ENCODE assay signal across 17 mouse cellular contexts in genomic region chr11:100964901-100965542, GRCm38 (mm10). TPM values are rescaled to one million over a fixed set of nuclear protein-coding genes. Genes with fewer than 3 reads are reported as not detected.
DNase-seq lines count a peak whose midpoint lies in the region; ATAC-seq and TF ChIP-seq lines count a peak whose summit lies in the region.
"Had no signal": no experiment of that assay in that cellular context is flagged by ENCODE, and none has a peak within 500 bp of the region (broad histone marks: within the 10 kb centered on the region; RNA-seq: fewer than 3 reads in every experiment).

No protein-coding gene starts in this region.

- H3K36me3 ChIP-seq in embryonic facial prominence, embryonic 13.5 days = no peaks in the 10 kb centered on the region
- no peaks in the 10 kb centered on the region for H3K36me3 ChIP-seq in embryonic facial prominence, embryonic 10.5 days (replicated peaks)
- no peaks in the 10 kb centered on the region for H3K36me3 ChIP-seq in hindbrain, embryonic 10.5 days
- no peaks in the 10 kb centered on the region for H3K36me3 ChIP-seq in hindbrain, postnatal 0 days (ENCODE audit: insufficient read depth, low read length)
- no peaks in the 10 kb centered on the region for H3K36me3 ChIP-seq in midbrain, embryonic 11.5 days (ENCODE audit: control insufficient read depth, insufficient read depth, low read length)
- no peaks in the 10 kb centered on the region for H3K36me3 ChIP-seq in midbrain, embryonic 15.5 days (replicated peaks)

- peak overlapping the region; percentile 51; the same call in 1 of the 2 replicates for H3K27ac ChIP-seq in embryonic facial prominence, embryonic 13.5 days
- H3K27ac ChIP-seq in embryonic facial prominence, embryonic 10.5 days (replicated peaks) = no peak overlapping the region
- peak overlapping the region; percentile 29; the same call in 1 of the 2 replicates for H3K27ac ChIP-seq in hindbrain, embryonic 10.5 days
- no peak overlapping the region for H3K27ac ChIP-seq in hindbrain, postnatal 0 days
- no peak overlapping the region for H3K27ac ChIP-seq in midbrain, embryonic 11.5 days (ENCODE audit: low read depth, low read length)
- no peak overlapping the region for H3K27ac ChIP-seq in midbrain, embryonic 15.5 days
- H3K27ac ChIP-seq: forebrain, embryonic 13.5 days; hindbrain, embryonic 14.5 days; kidney, postnatal 0 days; liver, embryonic 14.5 days had no signal

- WGBS in embryonic facial prominence, embryonic 13.5 days = 82% methylated on average over 6 of the region's 6 CpGs
- 85% methylated on average over 6 of the region's 6 CpGs for WGBS in embryonic facial prominence, embryonic 10.5 days
- 81% methylated on average over 6 of the region's 6 CpGs for WGBS in hindbrain, embryonic 10.5 days
- WGBS in hindbrain, postnatal 0 days = 81% methylated on average over 6 of the region's 6 CpGs
- WGBS in midbrain, embryonic 11.5 days = 88% methylated on average over 6 of the region's 6 CpGs
- 85% methylated on average over 6 of the region's 6 CpGs for WGBS in midbrain, embryonic 15.5 days

- H3K4me1 ChIP-seq in embryonic facial prominence, embryonic 13.5 days = peaks cover 70% of the 10 kb centered on the region
- H3K4me1 ChIP-seq in embryonic facial prominence, embryonic 10.5 days = peaks cover 15% of the 10 kb centered on the region
- peaks cover 29% of the 10 kb centered on the region for H3K4me1 ChIP-seq in hindbrain, embryonic 10.5 days (replicated peaks)
- H3K4me1 ChIP-seq in hindbrain, postnatal 0 days (ENCODE audit: insufficient read depth, low read length) = peaks cover 8% of the 10 kb centered on the region
- peaks cover 6% of the 10 kb centered on the region; the same call in 1 of the 2 replicates for H3K4me1 ChIP-seq in midbrain, embryonic 11.5 days (ENCODE audit: control insufficient read depth, insufficient read depth, low read length)
- H3K4me1 ChIP-seq in midbrain, embryonic 15.5 days = peaks cover 13% of the 10 kb centered on the region

- no peak overlapping the region for H3K4me3 ChIP-seq in embryonic facial prominence, embryonic 13.5 days
- H3K4me3 ChIP-seq in embryonic facial prominence, embryonic 10.5 days = no peak overlapping the region
- no peak overlapping the region for H3K4me3 ChIP-seq in hindbrain, embryonic 10.5 days
- no peak overlapping the region for H3K4me3 ChIP-seq in hindbrain, postnatal 0 days (ENCODE audit: low read length)
- no peak overlapping the region for H3K4me3 ChIP-seq in midbrain, embryonic 11.5 days (ENCODE audit: low read depth, low read length)
- no peak overlapping the region for H3K4me3 ChIP-seq in midbrain, embryonic 15.5 days
- H3K4me3 ChIP-seq: forebrain, embryonic 13.5 days had no signal

- no peak for ATAC-seq in embryonic facial prominence, embryonic 13.5 days (ENCODE audit: insufficient number of reproducible peaks, insufficient read depth, low FRiP score, low TSS enrichment, low read depth)
- ATAC-seq in hindbrain, postnatal 0 days = no peak
- no peak for ATAC-seq in midbrain, embryonic 11.5 days (ENCODE audit: low FRiP score)
- ATAC-seq in midbrain, embryonic 15.5 days (replicated peaks) = no peak
- ATAC-seq: forebrain, embryonic 13.5 days; midbrain, embryonic 16.5 days had no signal

- H3K9me3 ChIP-seq in embryonic facial prominence, embryonic 13.5 days = no peaks in the 10 kb centered on the region
- no peaks in the 10 kb centered on the region for H3K9me3 ChIP-seq in embryonic facial prominence, embryonic 10.5 days
- no peaks in the 10 kb centered on the region for H3K9me3 ChIP-seq in hindbrain, embryonic 10.5 days
- no peaks in the 10 kb centered on the region for H3K9me3 ChIP-seq in hindbrain, postnatal 0 days (ENCODE audit: low read length)
- H3K9me3 ChIP-seq in midbrain, embryonic 11.5 days (ENCODE audit: control insufficient read depth, low read length) = no peaks in the 10 kb centered on the region
- H3K9me3 ChIP-seq in midbrain, embryonic 15.5 days = no peaks in the 10 kb centered on the region
- H3K9me3 ChIP-seq: forebrain, embryonic 13.5 days had no signal

- peak overlapping the region; percentile 2; the same call in 1 of the 2 replicates for H3K4me2 ChIP-seq in embryonic facial prominence, embryonic 13.5 days
- H3K4me2 ChIP-seq in hindbrain, postnatal 0 days (ENCODE audit: low read depth, low read length) = no peak overlapping the region
- H3K4me2 ChIP-seq in midbrain, embryonic 11.5 days = no peak overlapping the region
- H3K4me2 ChIP-seq in midbrain, embryonic 15.5 days = no peak overlapping the region
- H3K4me2 ChIP-seq: forebrain, embryonic 13.5 days; hindbrain, embryonic 14.5 days had no signal

- DNase-seq in embryonic facial prominence, embryonic 10.5 days (ENCODE audit: low spot score) = no peak
- DNase-seq in hindbrain, embryonic 10.5 days (ENCODE audit: low spot score) = no peak
- no peak for DNase-seq in hindbrain, postnatal 0 days (ENCODE audit: low spot score)
- DNase-seq in midbrain, embryonic 11.5 days (ENCODE audit: low spot score, missing footprints) = peak; percentile 79
- no peak for DNase-seq in right cerebral cortex, adult 2 months (ENCODE audit: low spot score in 2 of 2)
- no peak for DNase-seq in left cerebral cortex, adult 11 months (ENCODE audit: low spot score)
- DNase-seq: cerebellum, adult 9-11 months; kidney, adult 11 months; right cerebral cortex, postnatal 14 days; thymus, postnatal 4 days had no signal

- no peak for TF ChIP-seq CTCF in hindbrain, postnatal 0 days (IDR thresholded peaks at IDR 0.05; ENCODE audit: low read depth)

- H3K27me3 ChIP-seq in embryonic facial prominence, embryonic 13.5 days = peaks cover 47% of the 10 kb centered on the region
- H3K27me3 ChIP-seq in embryonic facial prominence, embryonic 10.5 days (replicated peaks; ENCODE audit: low read depth, poor library complexity, severe bottlenecking) = peaks cover 88% of the 10 kb centered on the region
- H3K27me3 ChIP-seq in hindbrain, embryonic 10.5 days (ENCODE audit: insufficient read depth, poor library complexity, severe bottlenecking) = peaks cover 87% of the 10 kb centered on the region
- peaks cover 19% of the 10 kb centered on the region for H3K27me3 ChIP-seq in hindbrain, postnatal 0 days (ENCODE audit: insufficient read depth, low read length)
- H3K27me3 ChIP-seq in midbrain, embryonic 11.5 days (ENCODE audit: control insufficient read depth, insufficient read depth, low read length) = peaks cover 23% of the 10 kb centered on the region
- H3K27me3 ChIP-seq in midbrain, embryonic 15.5 days (replicated peaks) = peaks cover 42% of the 10 kb centered on the region

- H3K9ac ChIP-seq in embryonic facial prominence, embryonic 13.5 days = no peak overlapping the region
- no peak overlapping the region for H3K9ac ChIP-seq in hindbrain, postnatal 0 days (replicated peaks; ENCODE audit: low read length)
- H3K9ac ChIP-seq in midbrain, embryonic 11.5 days (ENCODE audit: low read length) = no peak overlapping the region
- H3K9ac ChIP-seq in midbrain, embryonic 15.5 days = no peak overlapping the region
- H3K9ac ChIP-seq: forebrain, embryonic 13.5 days; hindbrain, embryonic 14.5 days; liver, embryonic 14.5 days had no signal

RNA-seq across cellular contexts. Expression of gene Cavin1, which starts 5.7 kb away (rescaled TPM):
- polyA plus RNA-seq in embryonic facial prominence, embryonic 13.5 days (2015; fragmentation: Nextera tagmentation; extraction: Ambion mirVana) = 152 and 169 TPM in 2 replicates
- 20.6 and 23.5 TPM in 2 replicates for polyA plus RNA-seq in embryonic facial prominence, embryonic 10.5 days (2016; fragmentation: Nextera tagmentation; extraction: Ambion mirVana)
- 18.2 and 21.4 TPM in 2 replicates for polyA plus RNA-seq in hindbrain, embryonic 10.5 days (2016; fragmentation: Nextera tagmentation; extraction: Ambion mirVana)
- total RNA-seq in hindbrain, postnatal 0 days (2014; rRNA removed) = 19.7 and 26.3 TPM in 2 replicates
- 48.6 and 50.2 TPM in 2 replicates for polyA plus RNA-seq in hindbrain, postnatal 0 days (2015; fragmentation: Nextera tagmentation; extraction: Ambion mirVana)
- polyA plus RNA-seq in midbrain, embryonic 11.5 days (2014; fragmentation: Nextera tagmentation; extraction: Ambion mirVana) = 12.5 and 14.8 TPM in 2 replicates
- polyA plus RNA-seq in midbrain, embryonic 15.5 days (2015; fragmentation: Nextera tagmentation; extraction: Ambion mirVana) = 47.9 and 50.8 TPM in 2 replicates

RNA-seq across cellular contexts. Expression of gene Stat3, which starts 25.7 kb away (rescaled TPM):
- polyA plus RNA-seq in embryonic facial prominence, embryonic 13.5 days (2015; fragmentation: Nextera tagmentation; extraction: Ambion mirVana) = 40.7 and 48.3 TPM in 2 replicates
- polyA plus RNA-seq in embryonic facial prominence, embryonic 10.5 days (2016; fragmentation: Nextera tagmentation; extraction: Ambion mirVana) = 22.5 and 22.8 TPM in 2 replicates
- 21.1 and 31.5 TPM in 2 replicates for polyA plus RNA-seq in hindbrain, embryonic 10.5 days (2016; fragmentation: Nextera tagmentation; extraction: Ambion mirVana)
- total RNA-seq in hindbrain, postnatal 0 days (2014; rRNA removed) = 49.7 and 56.2 TPM in 2 replicates
- 41.4 and 43.4 TPM in 2 replicates for polyA plus RNA-seq in hindbrain, postnatal 0 days (2015; fragmentation: Nextera tagmentation; extraction: Ambion mirVana)
- 22.8 and 24.0 TPM in 2 replicates for polyA plus RNA-seq in midbrain, embryonic 11.5 days (2014; fragmentation: Nextera tagmentation; extraction: Ambion mirVana)
- polyA plus RNA-seq in midbrain, embryonic 15.5 days (2015; fragmentation: Nextera tagmentation; extraction: Ambion mirVana) = 35.8 and 37.9 TPM in 2 replicates

RNA-seq across cellular contexts. Expression of gene Atp6v0a1, which starts 44.2 kb away (rescaled TPM):
- 33.2 and 38.8 TPM in 2 replicates for polyA plus RNA-seq in embryonic facial prominence, embryonic 13.5 days (2015; fragmentation: Nextera tagmentation; extraction: Ambion mirVana)
- polyA plus RNA-seq in embryonic facial prominence, embryonic 10.5 days (2016; fragmentation: Nextera tagmentation; extraction: Ambion mirVana) = 30.1 and 30.5 TPM in 2 replicates
- polyA plus RNA-seq in hindbrain, embryonic 10.5 days (2016; fragmentation: Nextera tagmentation; extraction: Ambion mirVana) = 36.2 and 48.1 TPM in 2 replicates
- 213 and 222 TPM in 2 replicates for total RNA-seq in hindbrain, postnatal 0 days (2014; rRNA removed)
- 162 and 181 TPM in 2 replicates for polyA plus RNA-seq in hindbrain, postnatal 0 days (2015; fragmentation: Nextera tagmentation; extraction: Ambion mirVana)
- 42.5 and 45.9 TPM in 2 replicates for polyA plus RNA-seq in midbrain, embryonic 11.5 days (2014; fragmentation: Nextera tagmentation; extraction: Ambion mirVana)
- polyA plus RNA-seq in midbrain, embryonic 15.5 days (2015; fragmentation: Nextera tagmentation; extraction: Ambion mirVana) = 136 and 148 TPM in 2 replicates

Comparison
In these comparisons a context has a peak if more than half of its experiments do, and no peak if none do; other contexts are left out.
1. H3K27ac ChIP-seq: peak in embryonic facial prominence, embryonic 13.5 days (single experiment) and hindbrain, embryonic 10.5 days (single experiment); none in embryonic facial prominence, embryonic 10.5 days (single experiment), hindbrain, postnatal 0 days (single experiment), midbrain, embryonic 11.5 days (single experiment) and midbrain, embryonic 15.5 days (single experiment).